Mouse (Mus musculus) small intestine, adult 10 weeks (tissue): Measurements from ENCODE around the gene Cd27. TPM values are rescaled to one million over a fixed set of nuclear protein-coding genes. Genes with fewer than 3 reads are reported as not detected.

ENCODE experiments used
- polyA plus RNA-seq: library from polyadenylated mRNA; stranded (reverse); fragments of 350-450 nt; fragmentation: Illumina TruSeq; extraction: RNeasy Lipid Tissue Mini Kit (QIAGEN cat#74804); gene quantifications from one replicate; pipeline ENCODE4 v1.2.3, GENCODE M21; 2014; ENCODE audit warnings: low replicate concordance

Cd27 gene
- not detected for polyA plus RNA-seq

GRCm38 (mm10) chr6:125236782-125237181 is at the start of gene Cd27:
TSS of gene Cd27 (minus strand) at chr6:125237010.

GRCm38 (mm10) chr6:125285890-125286289 is 49.1 kb upstream of the Cd27 start, which contains the start of gene Tuba3a:
TSS of gene Tuba3a (minus strand) at chr6:125286042.

GRCm38 (mm10) chr6:125231117-125232044 is 5.4 kb downstream of the Cd27 start, which contains the start of gene Tapbpl:
TSS of gene Tapbpl (minus strand) at chr6:125231860.

GRCm38 (mm10) chr6:125215148-125215954 is 21.5 kb downstream of the Cd27 start, which contains the start of gene Vamp1:
TSS of gene Vamp1 (plus strand) at chr6:125215551.

GRCm38 (mm10) chr6:125191332-125192015 is 45.3 kb downstream of the Cd27 start, which contains the start of the genes Ncapd2 and Mrpl51:
TSS of gene Ncapd2 (minus strand) at chr6:125191701.
TSS of gene Mrpl51 (plus strand) at chr6:125191801.

Other genes with a start within 250 kb of the Cd27 start
- 0.33 TPM for gene Pianp, start 240.3 kb downstream of the Cd27 start, polyA plus RNA-seq
- gene Zfp384, start 227.9 kb downstream of the Cd27 start, polyA plus RNA-seq, result 12.7 TPM
- gene Ing4, start 197.2 kb downstream of the Cd27 start, polyA plus RNA-seq, result 18.8 TPM
- gene Acrbp, start 187.3 kb downstream of the Cd27 start, polyA plus RNA-seq, result 2.5 TPM
- gene Lpar5, start 169.1 kb downstream of the Cd27 start, polyA plus RNA-seq, result 1.6 TPM
- 31.1 TPM for gene Chd4, start 141.0 kb downstream of the Cd27 start, polyA plus RNA-seq
- 0.33 TPM for gene Nop2, start 105.1 kb downstream of the Cd27 start, polyA plus RNA-seq
- gene Iffo1, start 91.8 kb downstream of the Cd27 start, polyA plus RNA-seq, result 0.59 TPM
- gene Gapdh, start 70.5 kb downstream of the Cd27 start, polyA plus RNA-seq, result 39.7 TPM
- 3.7 TPM for gene Ncapd2, start 45.3 kb downstream of the Cd27 start, polyA plus RNA-seq
- 119 TPM for gene Mrpl51, start 45.2 kb downstream of the Cd27 start, polyA plus RNA-seq
- gene Vamp1, start 21.5 kb downstream of the Cd27 start, polyA plus RNA-seq, result 6.0 TPM
- 7.6 TPM for gene Tapbpl, start 5.2 kb downstream of the Cd27 start, polyA plus RNA-seq
- gene Tuba3a, start 49.0 kb upstream of the Cd27 start, polyA plus RNA-seq, result not detected
- 1.2 TPM for gene Ltbr, start 76.9 kb upstream of the Cd27 start, polyA plus RNA-seq
- 0.97 TPM for gene Scnn1a, start 83.6 kb upstream of the Cd27 start, polyA plus RNA-seq
- 3.9 TPM for gene Tnfrsf1a, start 112.4 kb upstream of the Cd27 start, polyA plus RNA-seq
- gene Plekhg6, start 143.8 kb upstream of the Cd27 start, polyA plus RNA-seq, result 0.56 TPM